ENCODE assay signal across 21 mouse cellular contexts in the genomic region with DNA sequence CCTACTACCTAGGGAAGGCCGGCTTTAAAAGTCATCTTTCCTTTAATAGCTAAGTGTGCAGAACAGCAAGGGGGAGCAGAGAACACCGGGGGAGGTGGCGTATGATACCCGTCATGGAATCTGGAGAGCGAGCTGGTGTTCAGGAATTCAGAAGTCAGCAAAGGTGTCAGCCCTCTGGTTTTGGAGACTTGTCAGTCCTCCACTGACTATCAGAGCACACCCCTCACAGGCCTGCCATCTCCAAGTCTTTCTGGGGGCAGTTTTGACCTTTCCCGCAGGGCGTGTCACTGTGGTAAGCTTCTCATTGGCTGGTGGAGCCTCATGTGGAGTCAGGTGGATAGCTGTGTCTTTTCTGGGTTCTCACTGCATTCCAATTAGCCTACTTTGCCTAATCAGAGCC.
DNase-seq lines count a peak whose midpoint lies in the region; TF ChIP-seq lines count a peak whose summit lies in the region.
"Had no signal": no experiment of that assay in that cellular context is flagged by ENCODE, and none has a peak within 500 bp of the region (broad histone marks: within the 10 kb centered on the region; RNA-seq: fewer than 3 reads in every experiment).

No protein-coding gene starts in this region.

- peak overlapping the region; percentile 95 for H3K27ac ChIP-seq in gastrocnemius, adult 2 months
- H3K27ac ChIP-seq: forebrain, embryonic 10.5 days; forebrain, embryonic 13.5 days; hindbrain, embryonic 12.5 days; hindbrain, embryonic 15.5 days; intestine, embryonic 15.5 days had no signal

- intact Hi-C loops in gastrocnemius, adult 2 months (cut with DNase I), result loop anchor here (2.0 kb wide), 1 partner anchor 95 kb away; no protein-coding TSS in a partner anchor
- intact Hi-C loops in gastrocnemius, postnatal 14 days (cut with DNase I; ENCODE audit: low total_unique reads), result no loop called here

- DNase-seq in gastrocnemius, adult 2 months, result peak; percentile 83
- no peak for DNase-seq in gastrocnemius, postnatal 10 days
- DNase-seq in brain, adult 2 months (ENCODE audit: low read depth, low spot score), result peak; percentile 42
- peak; percentile 22 for DNase-seq in gastrocnemius, postnatal 14 days
- DNase-seq in skeletal muscle tissue, adult 2 months (ENCODE audit: low read depth, low spot score), result peak; percentile 95
- DNase-seq in adrenal gland, adult 18-20 months (ENCODE audit: low spot score in 2 of 2), result no peak
- DNase-seq in right cerebral cortex, postnatal 10 days (ENCODE audit: low spot score in 2 of 2), result no peak
- DNase-seq: adrenal gland, adult 2 months; adrenal gland, postnatal 14 days; B cell, adult 2 months; cerebellum, adult 18-20 months; cerebellum, adult 9-10 months; cerebellum, postnatal 14 days; heart, postnatal 14 days; kidney, adult 11 months; kidney, adult 8-10 months had no signal

- TF ChIP-seq CTCF in gastrocnemius, adult 2 months (IDR thresholded peaks at IDR 0.05), result no peak

- no peak overlapping the region for H3K4me3 ChIP-seq in gastrocnemius, adult 2 months
- H3K4me3 ChIP-seq: forebrain, embryonic 10.5 days; forebrain, embryonic 13.5 days; hindbrain, embryonic 12.5 days; hindbrain, embryonic 15.5 days; intestine, embryonic 15.5 days had no signal

Comparison
In these comparisons a context has a peak if more than half of its experiments do, and no peak if none do; other contexts are left out.
1. DNase-seq: peak in gastrocnemius, adult 2 months (single experiment), brain, adult 2 months (single experiment), gastrocnemius, postnatal 14 days (single experiment) and skeletal muscle tissue, adult 2 months (single experiment); none in gastrocnemius, postnatal 10 days (single experiment), adrenal gland, adult 18-20 months (0 of 2) and right cerebral cortex, postnatal 10 days (0 of 2).